Mouse (Mus musculus) lung, adult 18-20 months (tissue): Measurements from ENCODE around the gene Scmh1.
A peak's percentile ranks its signal among the peaks of the same experiment; 100 is the strongest.

Experiments
- DNase-seq, 2 experiments: peaks; one replicate each; pipeline ENCODE4 v3.0.0; 2022; ENCODE audit warnings: mixed read lengths in 2 of 2

Gene Scmh1

GRCm38 (mm10) chr4:120405806-120406638, 941 bp downstream of the Scmh1 start:
- DNase-seq, result no peak

GRCm38 (mm10) chr4:120406639-120407273, 1.7 kb downstream of the Scmh1 start:
- DNase-seq, result no peak

- DNase-seq, result no peak
Observed at GRCm38 (mm10) chr4:120418053-120418452, 13.0 kb downstream of the Scmh1 start.

GRCm38 (mm10) chr4:120420193-120420592, 15.1 kb downstream of the Scmh1 start:
- no peak for DNase-seq

GRCm38 (mm10) chr4:120420685-120421084, 15.6 kb downstream of the Scmh1 start:
- DNase-seq, result peak; percentile 40 to 72

GRCm38 (mm10) chr4:120430601-120431000, 25.5 kb downstream of the Scmh1 start:
- no peak for DNase-seq

GRCm38 (mm10) chr4:120432599-120433373, 27.7 kb downstream of the Scmh1 start:
- no peak for DNase-seq

GRCm38 (mm10) chr4:120461741-120462140, 56.7 kb downstream of the Scmh1 start:
- DNase-seq, result no peak

- no peak for DNase-seq
Observed at GRCm38 (mm10) chr4:120472946-120473345, 67.9 kb downstream of the Scmh1 start.

- peak in 1 of 2 experiments; percentile 4 for DNase-seq
Observed at GRCm38 (mm10) chr4:120487707-120488106, 82.6 kb downstream of the Scmh1 start.

GRCm38 (mm10) chr4:120506955-120507354, 101.9 kb downstream of the Scmh1 start:
- DNase-seq, result no peak

GRCm38 (mm10) chr4:120511203-120511602, 106.1 kb downstream of the Scmh1 start:
- no peak for DNase-seq

- DNase-seq, result no peak
Observed at GRCm38 (mm10) chr4:120514366-120514765, 109.3 kb downstream of the Scmh1 start.

- DNase-seq, result peak; percentile 59 to 78
Observed at GRCm38 (mm10) chr4:120516491-120516890, 111.4 kb downstream of the Scmh1 start.

GRCm38 (mm10) chr4:120516907-120517306, 111.8 kb downstream of the Scmh1 start:
- no peak for DNase-seq

GRCm38 (mm10) chr4:120517335-120517734, 112.3 kb downstream of the Scmh1 start:
- DNase-seq, result peak; percentile 76 to 83

GRCm38 (mm10) chr4:120521761-120522160, 116.7 kb downstream of the Scmh1 start:
- no peak for DNase-seq

- no peak for DNase-seq
Observed at GRCm38 (mm10) chr4:120522351-120522750, 117.3 kb downstream of the Scmh1 start.

- no peak for DNase-seq
Observed at GRCm38 (mm10) chr4:120523092-120523491, 118.0 kb downstream of the Scmh1 start.

GRCm38 (mm10) chr4:120528171-120528570, 123.1 kb downstream of the Scmh1 start:
- no peak for DNase-seq

- DNase-seq, result no peak
Observed at GRCm38 (mm10) chr4:120531986-120532385, 126.9 kb downstream of the Scmh1 start, which contains the start of gene Slfnl1. Gene Slfnl1 (plus strand): TSS chr4:120532231.

- DNase-seq, result no peak
Observed at GRCm38 (mm10) chr4:120538664-120539063, 133.6 kb downstream of the Scmh1 start.

GRCm38 (mm10) chr4:120544896-120545295, 139.8 kb downstream of the Scmh1 start:
- no peak for DNase-seq
